Mouse (Mus musculus): ENCODE results near the gene Pgk1. TPM values are rescaled to one million over a fixed set of nuclear protein-coding genes. Genes with fewer than 3 reads are reported as not detected.
A peak's percentile ranks its signal among the peaks of the same experiment; 100 is the strongest.

Gene Pgk1
- polyA plus RNA-seq, 1 experiment from 2014 or later = 166 TPM

- ATAC-seq (ENCODE audit: low FRiP score, low TSS enrichment) = no peak
- no peak within 1 kb of the TSS for H3K9ac ChIP-seq (ENCODE audit: low read length)
- WGBS = 91% methylated on average over 24 of the region's 25 CpGs
Observed at GRCm38 (mm10) chrX:106221058-106221457, 34.2 kb downstream of the Pgk1 start, which contains the start of gene Taf9b. Gene Taf9b, minus strand, starts transcription at chrX:106221158.

More at GRCm38 (mm10) chrX:106221058-106221457, 34.2 kb downstream of the Pgk1 start, which contains the start of gene Taf9b:
- TF ChIP-seq EP300 (optimal IDR thresholded peaks at IDR 0.05) (no peak), CTCF (IDR thresholded peaks at IDR 0.05; ENCODE audit: low read depth) (no peak)
- H3K27ac ChIP-seq (replicated peaks) = no peak within 1 kb of the TSS
- no peaks in the 10 kb centered on the region for H3K9me3 ChIP-seq (ENCODE audit: control insufficient read depth, low read length)
- H3K4me1 ChIP-seq (replicated peaks; ENCODE audit: control insufficient read depth, insufficient read depth) = no peaks in the 10 kb centered on the region
- no peaks in the 10 kb centered on the region for H3K27me3 ChIP-seq (ENCODE audit: control insufficient read depth, insufficient read depth, low read length)
- no peak for DNase-seq (ENCODE audit: low spot score)
- peak within 1 kb of the TSS; percentile 54 for H3K4me2 ChIP-seq (replicated peaks; ENCODE audit: low read depth)
- H3K36me3 ChIP-seq (ENCODE audit: control insufficient read depth, insufficient read depth, low read length) = no peaks in the 10 kb centered on the region
- peak within 1 kb of the TSS; percentile 59 for H3K4me3 ChIP-seq (ENCODE audit: low read depth, low read length)

Other genes with a start within 250 kb of the Pgk1 start
- gene Magt1, start 175.2 kb upstream of the Pgk1 start, polyA plus RNA-seq (2015; fragmentation: Nextera tagmentation; extraction: Ambion mirVana) = 43.7 and 45.3 TPM in 2 replicates
- gene Cox7b, start 171.4 kb upstream of the Pgk1 start, polyA plus RNA-seq (2015; fragmentation: Nextera tagmentation; extraction: Ambion mirVana) = 559 and 583 TPM in 2 replicates
- gene Atp7a, start 159.8 kb upstream of the Pgk1 start, polyA plus RNA-seq (2015; fragmentation: Nextera tagmentation; extraction: Ambion mirVana) = 11.4 and 11.6 TPM in 2 replicates
- 0.54 and 0.78 TPM in 2 replicates for gene Tlr13, start 43.9 kb upstream of the Pgk1 start, polyA plus RNA-seq (2015; fragmentation: Nextera tagmentation; extraction: Ambion mirVana)
- gene Taf9b, start 34.1 kb downstream of the Pgk1 start, polyA plus RNA-seq (2015; fragmentation: Nextera tagmentation; extraction: Ambion mirVana) = 9.5 and 10.2 TPM in 2 replicates
- gene Fnd3c2, start 68.3 kb downstream of the Pgk1 start, polyA plus RNA-seq (2015; fragmentation: Nextera tagmentation; extraction: Ambion mirVana) = not detected in 2 replicates